Mouse (Mus musculus) ovary, adult 18-20 months (tissue): Measurements from ENCODE around the gene Zfp648.

Experiments
- DNase-seq: peaks from one replicate; pipeline ENCODE4 v3.0.0; 2022; ENCODE audit warnings: low spot score, mixed read lengths

Gene Zfp648

GRCm38 (mm10) chr1:154200955-154201722, at the start of gene Zfp648:
Gene Zfp648 (plus strand): TSS chr1:154201187.
- DNase-seq = no peak

GRCm38 (mm10) chr1:154152539-154152938, 48.4 kb upstream of the Zfp648 start:
- no peak for DNase-seq

GRCm38 (mm10) chr1:154153800-154154199, 47.2 kb upstream of the Zfp648 start:
- no peak for DNase-seq

- DNase-seq = peak; percentile 73
Observed at GRCm38 (mm10) chr1:154156177-154157062, 44.6 kb upstream of the Zfp648 start.

GRCm38 (mm10) chr1:154157131-154157530, 43.9 kb upstream of the Zfp648 start:
- DNase-seq = no peak

GRCm38 (mm10) chr1:154167696-154168095, 33.3 kb upstream of the Zfp648 start:
- DNase-seq = no peak

- no peak for DNase-seq
Observed at GRCm38 (mm10) chr1:154175334-154175733, 25.7 kb upstream of the Zfp648 start.

GRCm38 (mm10) chr1:154177781-154178180, 23.2 kb upstream of the Zfp648 start:
- DNase-seq = peak; percentile 23

- no peak for DNase-seq
Observed at GRCm38 (mm10) chr1:154178541-154179155, 22.3 kb upstream of the Zfp648 start.

GRCm38 (mm10) chr1:154180952-154181351, 20.0 kb upstream of the Zfp648 start:
- DNase-seq = peak; percentile 54

GRCm38 (mm10) chr1:154182396-154183076, 18.5 kb upstream of the Zfp648 start:
- DNase-seq = no peak

- no peak for DNase-seq
Observed at GRCm38 (mm10) chr1:154183077-154183751, 17.8 kb upstream of the Zfp648 start.

GRCm38 (mm10) chr1:154188229-154188628, 12.8 kb upstream of the Zfp648 start:
- no peak for DNase-seq

- DNase-seq = no peak
Observed at GRCm38 (mm10) chr1:154188631-154189030, 12.4 kb upstream of the Zfp648 start.

GRCm38 (mm10) chr1:154189842-154190530, 11.0 kb upstream of the Zfp648 start:
- no peak for DNase-seq

- DNase-seq = no peak
Observed at GRCm38 (mm10) chr1:154198896-154199295, 2.1 kb upstream of the Zfp648 start.

GRCm38 (mm10) chr1:154202580-154202979, 1.6 kb downstream of the Zfp648 start:
- no peak for DNase-seq

- DNase-seq = no peak
Observed at GRCm38 (mm10) chr1:154203386-154203785, 2.4 kb downstream of the Zfp648 start.

- no peak for DNase-seq
Observed at GRCm38 (mm10) chr1:154204652-154205573, 3.9 kb downstream of the Zfp648 start.

GRCm38 (mm10) chr1:154219991-154220390, 19.0 kb downstream of the Zfp648 start:
- no peak for DNase-seq
